Mouse (Mus musculus): ENCODE data around the gene Itih1.

The Itih1 gene

GRCm38 (mm10) chr14:30904307-30904706 is 38.8 kb downstream of the Itih1 start:
- DNase-seq (ENCODE audit: low read depth): no peak

DNA sequence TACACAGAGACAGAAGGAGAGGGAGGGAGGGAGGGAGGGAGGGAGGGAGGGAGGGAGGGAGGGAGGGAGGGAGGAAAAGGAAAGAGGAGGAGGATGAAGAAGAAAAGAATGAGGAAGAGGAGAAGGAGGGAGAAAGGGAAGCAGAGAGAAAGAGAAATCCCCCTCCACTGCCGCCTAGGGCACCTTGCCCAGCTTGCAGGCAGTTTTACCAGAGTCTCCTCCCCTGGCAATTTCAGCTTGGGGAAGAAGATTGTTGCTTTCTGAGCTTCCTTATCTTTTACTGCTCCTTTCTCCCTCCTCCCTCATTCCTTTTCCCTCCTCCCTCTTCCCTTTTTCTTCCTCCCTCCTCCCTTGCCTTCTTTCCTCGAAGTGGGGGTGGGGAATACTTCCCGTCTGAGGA is 40.1 kb downstream of the Itih1 start:
- no peak for DNase-seq (ENCODE audit: low read depth)

DNA sequence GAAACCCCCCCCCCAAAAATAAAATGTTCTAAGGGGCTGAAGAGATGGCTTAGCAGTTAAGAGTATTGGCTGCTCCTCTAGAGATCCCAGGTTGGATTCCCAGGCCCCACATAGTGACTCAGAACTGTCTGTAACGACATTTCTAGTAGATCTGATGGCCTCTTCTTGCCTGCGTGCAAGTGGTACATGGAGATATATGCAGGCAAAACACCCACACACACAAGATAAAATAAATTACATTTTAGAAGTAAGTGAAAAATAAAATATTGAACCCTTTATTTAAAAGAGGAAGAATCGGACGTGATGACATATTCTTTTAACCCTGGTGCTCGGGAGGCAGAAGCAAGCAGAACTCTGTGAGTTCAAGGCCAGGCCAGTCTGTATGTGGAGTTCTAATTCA is 40.5 kb downstream of the Itih1 start:
- no peak for DNase-seq (ENCODE audit: low read depth)

DNA sequence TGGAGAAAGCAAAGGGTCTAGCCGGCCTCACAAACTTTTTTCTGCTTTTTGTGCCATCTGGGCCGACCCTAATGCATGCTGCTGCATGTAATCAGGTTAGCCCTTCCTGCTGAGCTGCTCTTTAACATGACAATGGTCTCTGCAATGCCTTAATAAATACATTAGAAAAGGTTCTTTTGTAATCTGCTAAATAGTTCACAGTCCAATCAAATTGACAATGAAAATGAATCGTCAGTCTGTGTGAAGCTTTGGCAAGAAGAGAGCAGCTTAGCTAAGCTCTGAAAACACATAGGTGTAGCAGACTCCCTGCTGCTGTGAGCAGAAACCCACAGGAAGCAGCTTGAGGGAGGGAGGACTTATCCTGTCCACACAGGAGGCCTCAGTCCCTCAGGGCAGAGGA is 43.1 kb downstream of the Itih1 start:
- no peak for DNase-seq (ENCODE audit: low read depth)

DNA sequence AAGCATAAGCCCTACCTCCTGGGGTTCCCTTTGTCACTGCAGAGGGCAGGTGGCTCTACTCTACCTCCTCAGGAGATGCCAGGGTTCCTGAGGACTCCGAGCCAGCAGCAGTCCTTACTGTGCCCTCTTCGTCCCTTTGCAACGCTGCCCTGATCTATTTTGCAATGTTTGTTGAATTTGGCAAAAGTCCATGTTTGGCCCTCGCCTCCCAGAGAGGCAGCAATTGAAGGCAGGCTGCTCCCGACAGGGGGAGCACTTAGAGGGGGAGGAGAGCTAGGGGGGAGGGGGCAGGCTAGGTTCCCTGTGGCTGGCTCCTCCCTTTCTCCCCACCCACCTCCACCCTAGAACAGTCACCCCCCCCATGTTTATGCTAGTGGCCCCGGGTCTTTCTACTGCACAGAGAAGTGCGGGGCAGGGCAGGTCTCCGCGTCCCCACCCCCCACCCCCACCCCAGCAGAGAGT is 54.8 kb downstream of the Itih1 start:
- no peak for DNase-seq (ENCODE audit: low read depth)

GRCm38 (mm10) chr14:30886204-30886603 is 56.9 kb downstream of the Itih1 start, which contains the start of gene Itih4:
Itih4 (plus strand) TSS chr14:30886476.
- no peak for DNase-seq (ENCODE audit: low read depth)

DNA sequence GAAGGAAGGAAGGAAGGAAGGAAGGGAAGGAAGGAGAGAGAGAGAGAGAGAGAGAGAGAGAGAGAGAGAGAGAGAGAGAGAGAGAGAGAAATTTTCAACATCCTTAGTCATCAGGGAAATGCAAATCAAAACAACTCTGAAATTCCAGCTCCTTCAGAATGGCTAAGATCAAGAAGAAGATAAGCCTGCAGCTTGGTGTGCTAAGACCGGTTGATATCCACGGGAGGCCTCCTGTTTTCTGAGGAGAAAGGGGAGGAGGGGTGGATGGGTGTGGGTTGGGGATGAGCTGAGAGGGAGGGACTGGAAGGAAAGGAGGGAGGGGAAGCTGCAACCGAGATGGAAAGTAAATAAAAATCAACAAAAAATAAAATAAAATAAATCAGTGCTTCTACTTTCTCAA is 57.8 kb downstream of the Itih1 start:
- no peak for DNase-seq (ENCODE audit: low read depth)

DNA sequence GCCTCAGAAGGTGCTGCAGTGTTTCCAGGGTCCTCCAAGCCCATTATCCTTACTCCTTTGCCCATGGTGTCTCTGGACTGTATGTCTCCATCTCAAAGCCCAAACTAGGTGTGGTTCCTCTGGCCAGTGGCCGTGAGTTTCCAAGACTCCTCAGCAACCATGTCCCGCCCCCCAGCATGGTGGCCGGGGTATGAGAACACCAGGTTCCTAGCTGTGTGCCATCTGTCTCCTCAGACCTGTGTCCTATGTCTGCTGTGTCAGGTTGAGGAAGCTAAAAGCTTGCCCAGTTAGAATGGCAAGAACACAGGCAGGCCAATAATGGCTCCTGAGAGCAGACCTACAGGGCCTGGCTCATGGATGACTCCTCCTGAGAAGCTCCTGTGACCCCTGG is 61.4 kb downstream of the Itih1 start:
- no peak for DNase-seq (ENCODE audit: low read depth)

GRCm38 (mm10) chr14:30880811-30881717 is 62.0 kb downstream of the Itih1 start:
- DNase-seq (ENCODE audit: low read depth): peak; percentile 39

DNA sequence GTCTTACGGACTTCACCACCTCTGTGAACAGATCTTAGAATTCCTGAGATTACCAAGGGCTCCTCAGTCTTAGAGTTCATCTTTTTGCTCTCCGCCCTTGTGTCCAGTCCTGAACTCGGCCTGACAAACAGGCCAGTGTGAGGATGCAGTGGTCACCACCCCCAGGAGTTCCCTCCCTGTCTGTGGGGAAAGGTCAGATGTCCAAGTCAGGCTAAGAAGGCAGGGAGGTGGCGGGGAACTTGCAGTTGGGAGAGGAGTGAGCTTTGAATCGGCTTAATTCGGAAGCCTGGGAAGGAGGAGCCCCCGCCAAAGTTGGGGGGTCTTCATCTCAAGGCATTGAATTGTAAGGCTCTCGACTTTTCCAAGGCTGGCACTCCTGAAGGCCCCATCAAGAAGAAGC is 62.8 kb downstream of the Itih1 start:
- DNase-seq (ENCODE audit: low read depth): no peak

- no peak for DNase-seq (ENCODE audit: low read depth)
Measured at GRCm38 (mm10) chr14:30879794-30880193, 63.3 kb downstream of the Itih1 start.
